Mouse (Mus musculus) testis, adult 2 months (tissue): ENCODE results near the gene Psg22.
"Not testable (repeated sequence)": the region's sequence is repeated elsewhere in the genome, so short reads cannot be mapped to it uniquely, and the experiment has no call there.

Source experiments
- CTCF ChIP-seq: fragments of 200-500 bp; IDR thresholded peaks from 2 replicates; pipeline ENCODE4 v1.5.1; 2012; ENCODE audit warnings: low read depth, mild to moderate bottlenecking, inconsistent platforms, low read length, moderate library complexity; ENCODE audit not compliant: control insufficient read depth, insufficient read depth, insufficient replicate concordance
- POLR2A ChIP-seq: fragments of 200-500 bp; IDR thresholded peaks from 2 replicates; pipeline ENCODE4 v1.6.1; 2012; ENCODE audit warnings: low read depth, mild to moderate bottlenecking, inconsistent platforms, low read length, moderate library complexity; ENCODE audit not compliant: control insufficient read depth

DNA sequence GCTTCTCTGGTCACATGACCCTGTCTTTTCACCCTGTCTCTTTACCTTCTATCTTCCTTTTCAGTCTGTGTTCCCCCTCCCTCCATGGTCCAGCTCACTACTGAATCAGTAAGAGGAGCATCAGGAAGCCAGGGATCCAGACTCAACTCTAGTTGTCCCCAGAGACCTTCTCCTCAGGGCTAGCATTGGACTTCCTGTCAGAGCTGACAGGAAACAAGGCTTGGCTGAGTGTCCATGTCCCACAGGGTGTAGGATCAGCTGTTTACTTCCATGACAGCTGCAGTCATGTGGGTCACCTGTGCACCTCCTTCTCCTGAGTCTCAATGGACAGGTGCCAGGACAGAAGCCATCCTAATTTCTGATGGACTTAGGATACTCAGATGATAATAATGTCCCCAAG lies 8.0 kb downstream of the Psg22 start:
- TF ChIP-seq POLR2A, CTCF: not testable (repeated sequence)
